Mouse (Mus musculus) skeletal muscle tissue, adult 2 months (tissue): ENCODE measurements around the gene Mamstr.
A peak's percentile ranks its signal among the peaks of the same experiment; 100 is the strongest.
"Not testable (repeated sequence)": the region's sequence is repeated elsewhere in the genome, so short reads cannot be mapped to it uniquely, and the experiment has no call there.

Source experiments
- DNase-seq: peaks from one replicate; pipeline ENCODE4 v3.0.0-alpha.2; 2012; ENCODE audit warnings: low read depth, low spot score

Gene Mamstr

DNA sequence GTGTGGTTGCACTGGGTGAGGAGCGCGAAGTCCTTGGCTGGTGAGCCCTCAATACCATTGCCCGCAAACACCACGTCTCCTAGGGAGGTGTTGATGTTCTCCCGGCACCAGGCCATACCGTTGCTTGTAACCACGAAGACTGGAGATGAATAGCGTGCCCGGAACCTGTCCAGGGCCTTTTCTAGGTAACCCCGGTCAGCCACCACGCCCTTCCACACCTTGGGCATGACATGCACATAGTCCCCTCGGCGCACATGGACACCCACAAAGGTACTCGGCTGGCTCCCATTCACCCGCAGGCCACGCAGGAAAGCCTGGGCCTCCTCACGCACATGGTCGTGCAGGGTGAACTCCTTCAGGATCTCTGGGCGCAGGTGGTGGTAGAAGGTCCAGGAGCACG is 10.7 kb downstream of the Mamstr start:
- not testable (repeated sequence) for DNase-seq

DNA sequence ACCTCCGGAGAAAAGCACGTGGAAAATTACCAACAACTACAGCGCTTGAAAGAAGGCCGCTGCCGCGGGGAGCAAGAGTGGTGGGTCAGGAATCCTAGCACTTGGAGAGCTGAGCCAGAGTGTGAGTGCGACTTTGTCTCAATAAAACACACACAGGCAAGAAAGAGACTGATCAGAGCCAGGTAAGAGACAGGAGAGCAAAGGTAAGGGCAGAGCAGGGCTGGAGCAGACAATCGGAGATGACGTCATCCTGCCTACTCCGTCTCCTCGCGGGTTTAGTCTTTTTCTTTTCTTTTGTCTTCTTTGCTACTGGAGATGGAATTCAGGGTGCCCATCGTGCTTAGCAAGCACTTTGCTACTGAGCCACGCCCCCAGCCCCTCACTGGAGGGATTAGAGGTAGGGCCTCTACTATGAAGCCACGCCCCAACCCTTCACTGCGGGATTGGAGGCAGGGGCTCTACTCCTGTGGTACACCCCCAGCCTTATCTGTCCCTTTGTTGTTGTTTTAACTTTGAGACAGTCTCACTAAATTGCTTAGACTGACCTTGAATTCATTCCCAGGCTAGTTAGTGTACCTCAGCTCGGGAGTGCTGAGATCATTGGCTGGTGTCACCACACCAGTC is 14.8 kb downstream of the Mamstr start:
- no peak for DNase-seq

DNA sequence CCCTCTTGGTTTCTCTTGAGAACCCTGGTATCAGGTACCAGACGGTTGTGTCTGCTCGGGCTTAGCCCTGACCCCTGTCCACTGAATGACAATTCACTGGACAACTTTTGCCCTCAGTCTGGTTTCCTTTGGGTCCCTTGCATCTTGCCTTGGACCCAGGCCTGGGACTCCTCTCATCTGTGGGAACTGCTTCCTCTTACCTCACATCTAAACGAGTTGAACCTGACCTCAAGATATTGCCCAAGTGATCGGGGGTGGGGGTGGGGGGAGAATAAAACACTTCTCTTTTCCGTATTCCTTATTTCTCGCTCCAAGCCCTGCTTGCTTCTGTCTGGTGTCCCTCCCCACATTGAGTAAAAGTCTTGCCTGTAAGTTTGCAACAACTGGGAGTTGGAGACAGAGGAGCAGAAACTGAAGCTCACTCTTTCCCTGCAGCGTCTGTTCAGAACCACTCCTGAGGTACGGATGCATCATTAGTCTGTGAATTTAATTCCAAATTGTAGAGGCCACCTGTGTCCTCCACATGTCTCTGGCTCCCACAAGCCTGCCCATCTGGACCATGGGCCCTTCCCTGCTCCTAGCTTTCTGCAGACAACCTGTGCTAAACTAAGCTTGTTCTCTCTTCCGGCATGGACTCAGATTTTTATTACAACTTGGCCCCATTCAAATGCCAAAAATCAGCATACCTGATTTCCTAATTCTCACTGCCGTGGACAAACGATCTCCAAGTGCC is 21.1 kb downstream of the Mamstr start:
- DNase-seq, result no peak

DNA sequence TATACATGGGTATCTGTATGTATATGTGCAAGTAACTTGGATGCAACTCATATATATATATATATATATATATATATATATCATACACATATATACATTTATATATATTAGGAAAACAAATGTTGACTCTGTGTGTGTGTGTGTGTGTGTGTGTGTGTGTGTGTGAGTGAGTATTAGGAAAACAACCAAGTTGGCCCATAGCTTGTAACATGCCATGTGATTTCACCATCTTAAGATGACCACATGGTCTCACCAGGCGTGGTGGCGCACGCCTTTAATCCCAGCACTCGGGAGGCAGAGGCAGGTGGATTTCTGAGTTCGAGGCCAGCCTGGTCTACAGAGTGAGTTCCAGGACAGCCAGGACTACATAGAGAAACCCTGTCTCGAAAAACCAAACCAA is 21.9 kb downstream of the Mamstr start:
- DNase-seq, result not testable (repeated sequence)

DNA sequence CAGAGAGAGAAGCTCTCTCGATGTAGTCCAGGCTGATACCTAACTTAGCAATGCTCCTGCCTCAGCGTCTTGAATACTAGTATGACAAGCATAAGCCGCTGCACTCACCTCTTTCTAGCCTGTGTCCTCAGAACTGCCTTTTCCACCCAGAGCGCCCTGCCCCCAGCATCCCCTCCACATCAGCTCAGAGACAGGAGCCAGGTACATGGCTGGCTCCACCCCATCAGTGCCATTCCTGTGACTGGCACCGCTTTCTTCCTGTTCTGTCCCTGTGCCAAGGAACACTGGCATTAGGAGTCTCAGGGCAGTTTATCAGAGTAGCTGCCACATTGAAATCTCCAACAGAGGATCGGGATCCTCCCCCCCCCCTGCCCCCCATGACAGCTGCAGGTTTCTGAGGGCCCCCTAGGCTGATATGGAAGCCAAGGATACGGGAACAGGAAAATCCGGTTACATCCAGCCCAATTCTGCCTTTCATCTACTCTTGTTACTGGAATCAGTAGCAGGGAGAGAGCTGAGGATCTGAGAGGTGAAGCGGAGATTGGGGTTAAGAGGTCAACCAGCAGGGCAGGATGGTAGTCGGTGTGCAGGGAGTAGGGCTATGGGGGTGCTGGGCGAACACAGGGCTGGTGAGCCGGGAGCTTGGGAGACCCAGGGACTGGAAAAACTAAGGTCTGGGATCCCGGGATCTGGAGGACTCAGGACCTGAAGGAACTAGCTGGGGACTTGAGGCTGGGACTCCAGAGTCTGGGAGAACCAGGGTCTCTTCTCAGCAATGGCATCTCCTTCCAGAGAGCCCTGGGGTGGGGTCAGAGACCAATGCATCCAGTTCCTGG is 25.7 kb downstream of the Mamstr start:
- no peak for DNase-seq

DNA sequence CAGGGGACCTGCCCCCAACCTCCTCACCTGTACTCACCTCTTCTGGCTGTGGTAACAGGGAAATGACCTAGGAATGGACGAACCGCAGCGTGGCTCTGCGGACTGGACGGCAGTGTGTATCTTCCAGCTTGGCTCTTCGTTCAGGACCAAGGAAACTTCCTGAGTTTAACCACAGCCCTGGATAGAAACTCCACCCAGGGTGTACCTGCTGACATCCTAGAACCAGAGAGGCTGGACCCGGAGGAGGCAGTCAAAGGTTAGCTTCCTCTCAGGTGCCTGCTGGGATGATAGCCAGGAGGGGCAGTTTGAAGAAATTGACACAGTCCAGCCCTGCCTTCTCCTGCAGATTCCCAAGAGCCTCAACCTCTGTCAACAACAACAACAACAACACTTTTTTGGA is 26.4 kb downstream of the Mamstr start, which contains the start of gene Fut2:
Gene Fut2, minus strand, starts transcription at position 234 of the 400 bp plus-strand sequence.
- no peak for DNase-seq

DNA sequence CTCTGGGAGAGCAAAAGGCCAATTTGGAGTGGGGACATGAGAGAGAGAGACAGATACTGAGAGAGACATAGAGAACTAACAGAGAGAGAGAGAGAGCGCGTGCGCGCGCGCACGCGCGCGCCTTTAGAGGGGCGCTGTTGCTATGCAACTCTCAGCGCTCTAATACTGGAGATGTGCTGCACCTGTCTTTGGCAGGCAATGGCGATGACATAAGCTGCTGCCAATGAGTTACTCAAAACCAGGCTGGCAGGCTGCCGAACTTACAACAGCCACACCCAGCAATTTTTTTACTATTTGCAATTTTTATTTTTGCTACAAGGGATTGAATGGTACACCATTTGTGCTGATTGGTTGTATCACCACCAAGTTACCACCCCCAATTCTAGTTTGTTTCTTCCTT is 28.0 kb downstream of the Mamstr start:
- no peak for DNase-seq

DNA sequence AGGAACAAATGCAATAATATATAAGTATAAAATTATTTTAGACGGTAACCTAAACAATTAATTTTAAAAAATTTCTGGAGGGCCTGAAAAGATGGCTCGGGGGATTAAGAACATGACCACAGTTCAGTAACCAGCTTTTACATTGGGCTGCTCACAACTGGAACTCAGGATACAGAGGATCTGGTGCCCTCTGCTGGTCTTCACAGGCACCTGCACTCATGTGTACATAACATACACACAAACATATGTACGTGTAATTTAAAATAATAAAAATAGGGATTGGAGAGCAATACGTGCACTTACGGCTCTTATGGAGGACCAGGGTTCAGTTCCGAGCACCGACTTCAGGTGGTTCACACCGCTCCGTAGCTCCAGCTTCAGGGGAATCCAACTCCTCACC is 29.1 kb downstream of the Mamstr start:
- DNase-seq, result no peak

DNA sequence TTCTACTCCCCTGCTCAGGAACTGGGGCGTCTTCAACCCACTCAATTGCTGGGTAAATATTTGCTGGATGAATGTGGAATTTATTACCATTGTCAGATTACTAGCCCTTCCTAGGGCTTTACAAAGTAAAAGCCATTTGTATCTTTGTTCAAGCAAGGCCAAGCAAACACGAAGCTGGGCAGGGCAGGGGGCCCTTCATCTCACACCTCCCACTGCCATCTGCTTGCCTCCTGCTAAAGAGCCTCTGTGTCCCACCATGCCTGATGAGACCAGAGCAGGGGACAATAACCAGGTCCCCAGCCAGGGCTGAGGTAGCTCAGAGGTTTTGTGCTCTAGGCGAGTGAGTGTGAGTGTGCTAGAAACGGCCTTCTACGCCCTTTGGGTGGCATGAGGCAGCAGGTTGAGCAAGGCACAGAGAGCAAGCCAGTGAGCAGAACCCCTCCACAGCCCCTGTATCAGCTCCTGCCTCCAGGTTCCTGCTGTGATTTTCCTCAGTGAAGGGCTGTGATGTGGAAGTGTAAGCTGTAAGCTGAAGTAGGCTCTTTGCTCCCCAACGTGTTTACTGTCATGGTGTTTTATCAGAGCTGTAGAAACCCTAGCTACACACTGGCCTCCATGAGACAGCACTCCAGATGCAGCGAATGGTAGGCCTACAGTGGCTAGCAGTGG is 38.0 kb downstream of the Mamstr start:
- no peak for DNase-seq

DNA sequence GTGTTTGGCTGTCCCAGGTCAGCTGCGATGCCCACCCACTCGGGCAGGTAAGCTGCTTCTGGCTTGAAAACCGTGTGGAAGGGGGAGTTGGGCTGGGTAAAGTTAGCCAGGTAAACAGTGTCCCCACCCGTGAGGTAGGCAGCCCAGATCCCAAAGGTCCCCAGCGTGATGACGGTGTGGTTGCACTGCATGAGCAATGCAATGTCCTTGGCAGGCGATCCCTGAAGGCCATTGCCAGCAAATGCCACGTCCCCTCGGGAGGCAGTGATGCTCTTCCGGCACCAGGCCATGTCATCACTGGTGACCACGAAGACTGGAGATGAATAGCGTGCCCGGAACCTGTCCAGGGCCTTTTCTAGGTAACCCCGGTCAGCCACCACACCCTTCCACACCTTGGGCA is 38.7 kb downstream of the Mamstr start:
- no peak for DNase-seq

DNA sequence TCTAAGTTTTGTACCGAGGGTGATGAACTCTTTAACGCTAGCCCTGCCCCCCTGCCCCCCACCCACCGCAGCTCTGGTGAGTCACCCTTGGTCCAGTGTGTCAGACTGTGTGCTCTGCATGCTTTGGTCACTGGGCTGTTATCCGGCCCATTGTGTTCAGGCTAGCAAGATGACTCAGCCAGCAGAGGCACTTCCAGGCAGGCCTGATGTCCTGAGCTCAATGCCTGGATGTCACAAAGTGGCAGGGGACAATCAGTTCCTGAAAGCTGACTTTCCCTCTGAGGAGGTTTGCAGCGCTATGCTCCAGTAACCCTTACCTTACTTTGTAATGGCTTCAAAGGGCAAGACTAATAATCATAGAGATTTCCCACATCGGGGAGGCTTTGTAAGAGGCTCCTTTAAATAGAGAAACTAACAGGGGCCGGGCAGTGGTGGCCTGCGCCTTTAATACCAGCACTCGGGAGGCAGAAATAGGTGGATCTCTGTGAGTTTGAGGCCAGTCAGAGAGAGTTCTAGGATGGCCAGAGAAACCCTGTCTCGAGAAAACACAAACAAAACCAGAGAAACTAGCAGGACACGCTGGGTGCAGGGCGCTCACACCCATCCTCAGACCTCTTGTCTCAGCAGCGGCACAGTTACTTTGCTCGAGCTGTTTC is 40.3 kb downstream of the Mamstr start:
- DNase-seq, result no peak

DNA sequence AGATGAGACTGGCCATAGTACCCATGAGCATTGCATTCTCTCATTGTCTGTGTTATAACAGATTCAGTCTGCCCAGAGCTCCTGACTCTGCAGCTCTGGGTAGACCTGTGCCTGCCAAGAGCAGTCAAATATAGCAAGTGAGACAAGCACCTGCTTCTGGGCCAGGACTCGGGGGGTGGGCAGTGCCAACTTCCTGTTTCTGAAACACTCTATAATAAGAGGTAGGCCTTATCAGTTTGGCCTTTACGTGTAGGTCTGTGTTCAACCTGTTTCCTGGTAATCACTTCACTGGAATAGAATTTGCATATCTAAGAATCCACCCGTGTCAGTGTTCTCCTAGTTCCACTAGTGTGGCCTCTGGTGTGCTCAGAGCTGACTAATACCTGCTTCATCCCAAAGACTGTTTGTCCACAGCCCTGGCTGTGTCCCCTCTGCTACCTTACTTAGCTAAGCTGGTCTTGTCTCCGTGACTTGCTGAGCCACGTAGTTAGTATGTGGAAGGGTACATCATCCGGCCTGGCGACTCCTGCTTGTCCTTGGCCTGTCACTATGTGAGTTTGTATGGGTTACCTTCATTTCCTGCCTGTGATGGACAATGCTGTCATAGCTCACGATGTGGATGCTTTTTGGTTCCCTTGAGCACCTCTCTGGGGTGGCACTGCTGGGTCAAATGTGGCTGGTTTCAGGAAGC is 41.4 kb downstream of the Mamstr start:
- peak; percentile 82 for DNase-seq

DNA sequence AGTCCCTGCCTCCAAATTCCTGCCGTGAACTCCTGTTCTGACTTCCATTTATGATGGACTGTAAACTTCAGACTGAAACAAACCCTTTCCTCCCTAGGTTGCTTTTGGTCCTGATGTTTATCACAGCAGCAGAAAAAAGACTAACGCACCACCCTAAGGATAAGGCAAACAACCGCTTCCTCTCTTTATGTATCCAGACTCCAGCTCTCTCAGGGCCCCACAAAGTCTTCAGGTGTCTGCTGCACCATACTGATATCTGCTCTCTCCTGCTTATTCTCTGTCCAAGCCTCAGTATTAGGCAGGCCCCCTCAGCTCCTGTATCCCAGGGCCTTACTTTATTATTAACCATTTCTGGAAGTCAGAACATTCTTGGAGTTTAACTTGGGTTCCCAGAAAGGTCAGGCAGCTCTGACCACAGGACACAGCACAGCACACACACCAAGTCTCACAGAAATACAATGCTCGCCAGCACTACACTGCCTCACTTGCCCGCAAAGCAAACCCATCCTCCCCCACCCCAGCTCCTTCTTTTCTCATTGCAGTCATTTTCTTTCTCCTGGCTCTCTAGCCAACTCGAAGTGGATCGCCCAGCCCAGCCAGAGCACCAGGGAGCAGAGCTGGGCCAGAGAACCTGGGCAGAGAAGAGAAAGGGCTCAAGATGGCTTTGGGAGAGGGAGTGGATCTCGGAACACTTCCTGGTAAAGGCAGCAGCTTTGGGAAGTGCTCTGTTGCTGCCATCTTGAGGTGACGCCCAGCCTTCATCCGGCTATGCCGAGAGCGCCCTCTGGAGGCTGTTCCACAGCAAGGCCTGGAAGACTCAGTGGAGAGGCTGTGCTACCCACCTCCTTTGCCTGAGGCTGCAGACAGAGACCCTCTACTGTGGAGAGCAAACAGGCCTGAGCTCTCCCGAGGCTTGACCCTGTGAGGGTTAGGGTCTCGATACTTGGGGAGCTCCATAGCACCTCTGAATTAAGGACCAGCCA is 42.7 kb downstream of the Mamstr start:
- DNase-seq, result peak; percentile 89

DNA sequence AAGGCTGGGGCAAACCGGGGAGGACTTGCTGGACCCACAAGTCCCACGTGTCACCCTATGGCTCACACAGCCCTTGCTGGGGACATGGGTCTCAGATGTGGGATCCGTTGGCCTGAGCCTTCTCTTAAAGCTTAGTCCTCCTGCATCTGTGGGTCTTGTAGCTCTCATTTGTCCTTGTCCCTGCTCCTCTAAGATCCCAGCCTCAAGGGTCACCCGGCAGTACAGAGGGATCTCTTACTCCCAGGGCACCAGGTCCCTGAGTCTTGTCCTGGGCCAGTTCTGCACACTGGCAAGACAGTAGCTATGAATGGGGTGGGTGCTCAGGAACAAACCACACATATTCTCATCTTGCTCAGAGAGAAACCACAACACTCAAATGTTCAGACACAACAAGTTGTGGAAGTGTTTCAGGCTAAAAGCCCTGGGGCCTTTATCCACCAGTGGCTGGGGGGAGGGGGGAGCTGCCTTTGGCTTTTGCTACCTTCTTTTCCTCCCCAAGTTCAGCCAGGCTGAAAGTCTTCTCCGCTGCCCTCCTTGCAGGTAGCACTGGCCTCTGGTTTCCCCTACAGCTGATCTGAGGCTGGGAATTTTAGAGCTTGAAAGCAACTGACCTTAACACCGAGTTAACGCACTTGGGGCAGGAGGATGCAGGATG is 43.7 kb downstream of the Mamstr start, which contains the start of gene Ntn5:
Gene Ntn5, plus strand, starts transcription at position 627 of the 655 bp plus-strand sequence.
- DNase-seq, result no peak

DNA sequence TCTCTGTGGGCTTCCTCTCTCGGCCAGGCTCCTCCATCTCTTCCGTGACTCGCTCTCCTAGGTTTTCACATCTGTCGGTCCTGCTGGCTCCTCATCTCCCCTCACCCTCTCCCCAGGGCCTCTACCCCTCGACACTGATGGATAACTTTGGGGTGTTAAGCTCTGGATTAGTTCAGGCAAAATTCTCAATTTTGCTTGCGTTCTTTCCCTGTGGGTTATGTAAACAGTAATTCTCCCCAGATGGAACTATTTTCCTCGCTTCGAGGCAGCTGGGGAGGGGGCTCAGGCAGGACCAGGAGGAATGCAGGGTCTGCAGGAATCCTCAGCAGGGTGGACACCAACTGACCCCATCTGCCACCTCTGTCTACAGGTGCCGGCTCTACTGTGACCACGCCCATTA is 46.0 kb downstream of the Mamstr start:
- DNase-seq, result no peak

DNA sequence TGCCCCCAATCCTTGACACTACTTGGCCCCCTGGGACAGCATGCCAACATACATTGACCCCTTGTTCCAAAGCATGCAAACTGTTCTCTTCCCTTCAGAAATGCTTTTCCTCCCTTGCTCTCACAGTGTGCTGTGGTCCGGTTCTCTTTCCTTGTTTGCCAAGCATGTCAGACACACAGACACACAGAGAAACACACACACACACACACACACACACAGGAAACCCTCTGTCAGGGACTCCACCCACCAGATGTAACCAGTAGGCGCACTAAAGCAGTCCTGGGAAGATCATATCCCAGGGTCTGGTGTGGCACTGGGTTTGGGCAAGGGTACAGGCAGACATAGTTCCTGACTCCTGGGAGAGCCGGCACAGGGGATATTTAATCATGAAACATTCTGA is 47.1 kb downstream of the Mamstr start:
- no peak for DNase-seq

DNA sequence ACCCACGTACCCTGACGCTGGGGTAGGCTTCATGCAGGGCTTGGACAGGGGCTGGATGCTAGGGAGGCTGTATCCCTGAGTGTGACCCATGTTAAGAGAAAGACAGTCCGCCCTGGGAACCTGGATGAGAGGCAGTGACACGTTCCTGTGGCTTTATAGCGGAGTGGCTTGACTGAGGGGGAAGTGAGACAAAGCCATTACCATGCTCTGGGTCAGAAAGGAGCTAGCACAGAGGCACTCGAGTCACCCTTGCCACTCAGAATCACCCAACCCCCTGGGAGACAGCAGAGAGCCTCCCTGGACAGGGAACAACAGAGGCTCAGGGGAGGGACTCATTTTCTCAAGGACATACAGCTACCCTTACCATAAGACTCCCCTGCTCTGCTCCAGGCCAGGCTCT is 49.3 kb downstream of the Mamstr start:
- no peak for DNase-seq

DNA sequence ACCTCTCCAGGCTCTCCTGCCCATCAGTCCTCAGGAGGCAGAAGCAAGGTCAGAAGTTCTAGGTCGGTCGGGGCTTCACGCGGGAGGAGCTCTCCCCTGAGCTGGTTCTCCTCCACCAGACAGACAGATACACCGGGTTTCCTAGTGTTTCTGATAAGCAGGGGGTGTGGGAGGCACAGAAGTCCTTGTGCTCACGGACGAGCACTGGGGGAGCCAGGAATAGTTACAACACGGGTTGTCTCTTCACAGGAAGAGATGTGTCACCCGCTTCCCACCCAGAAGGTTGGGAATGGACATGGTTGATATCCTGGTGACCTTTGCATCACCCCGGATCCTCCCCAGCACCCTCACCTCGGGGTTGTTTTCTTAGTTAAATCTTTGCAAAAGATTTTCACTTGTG is 50.0 kb downstream of the Mamstr start:
- no peak for DNase-seq

DNA sequence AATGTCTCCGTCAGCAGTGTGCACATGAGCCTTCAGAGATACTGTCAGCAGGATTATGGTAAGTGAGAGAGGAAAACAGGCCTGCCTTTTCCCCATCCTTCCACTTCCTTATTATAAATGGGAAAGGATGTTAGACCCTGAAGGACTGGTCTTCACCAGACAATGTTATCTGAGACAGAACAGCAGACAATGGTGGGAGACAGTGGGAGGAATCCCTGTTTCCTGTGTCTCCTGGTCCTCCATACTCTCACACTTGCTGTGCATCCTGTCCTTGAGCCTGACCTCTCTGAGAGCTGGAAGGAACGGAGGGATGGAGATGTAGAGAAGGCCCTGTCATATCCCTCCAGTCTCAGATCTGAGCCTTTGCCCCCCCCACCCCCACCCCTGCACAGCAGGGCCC is 52.6 kb downstream of the Mamstr start:
- no peak for DNase-seq
